20 mouse cellular contexts compared by ENCODE assay signal in genomic region chr5:21394562-21394961, GRCm38 (mm10). TPM values are rescaled to one million over a fixed set of nuclear protein-coding genes. Genes with fewer than 3 reads are reported as not detected.
"Had no signal": no experiment of that assay in that cellular context is flagged by ENCODE, and none has a peak within 500 bp of the region (broad histone marks: within the 10 kb centered on the region; RNA-seq: fewer than 3 reads in every experiment).

No protein-coding gene starts in this region.

- H3K4me2 ChIP-seq: liver, embryonic 13.5 days; midbrain, embryonic 13.5 days; neural tube, embryonic 13.5 days; stomach, embryonic 15.5 days had no signal

- DNase-seq: kidney, adult 9 months; kidney, postnatal 14 days; kidney, postnatal 4 days; left cerebral cortex, postnatal 4 days; liver, embryonic 13.5 days; lung, adult 2 months; lung, postnatal 36 days; retina, postnatal 1 day; right cerebral cortex, postnatal 25 days; spleen, adult 18-20 months; thymus, postnatal 25 days had no signal

- H3K4me3 ChIP-seq: liver, embryonic 13.5 days; midbrain, embryonic 10.5 days; midbrain, embryonic 13.5 days; myocyte; neural tube, embryonic 13.5 days; stomach, embryonic 15.5 days had no signal

- H3K36me3 ChIP-seq: liver, embryonic 13.5 days; midbrain, embryonic 10.5 days; midbrain, embryonic 13.5 days; neural tube, embryonic 13.5 days; stomach, embryonic 15.5 days had no signal

- H3K4me1 ChIP-seq: midbrain, embryonic 13.5 days; neural tube, embryonic 13.5 days had no signal

- H3K27ac ChIP-seq: liver, embryonic 13.5 days; midbrain, embryonic 10.5 days; midbrain, embryonic 13.5 days; neural tube, embryonic 13.5 days; stomach, embryonic 15.5 days had no signal

- H3K27me3 ChIP-seq: liver, embryonic 13.5 days; megakaryocyte, embryonic 14.5 days; midbrain, embryonic 13.5 days; neural tube, embryonic 13.5 days; stomach, embryonic 15.5 days had no signal

- H3K9me3 ChIP-seq: liver, embryonic 13.5 days; midbrain, embryonic 10.5 days; midbrain, embryonic 13.5 days; neural tube, embryonic 13.5 days; stomach, embryonic 15.5 days had no signal

- H3K9ac ChIP-seq: liver, embryonic 13.5 days; midbrain, embryonic 13.5 days; neural tube, embryonic 13.5 days; stomach, embryonic 15.5 days had no signal

- ATAC-seq: midbrain, embryonic 13.5 days; midbrain, embryonic 16.5 days had no signal

RNA-seq across cellular contexts. Expression of gene Ccdc146, which starts 29.9 kb away (rescaled TPM):
- total RNA-seq: liver, adult 2 months; monocyte, adult 5-6 weeks had no signal
- polyA plus RNA-seq: liver, adult 2 months; liver, embryonic 13.5 days; myocyte had no signal
